Mouse (Mus musculus): ENCODE measurements at regions not wholly inside any gene's neighbourhood (a gene's known extent, or its start where the extent isn't known, plus 50 kb on each side); places are given as distances from the start of the nearest gene placed in this dataset.

DNA sequence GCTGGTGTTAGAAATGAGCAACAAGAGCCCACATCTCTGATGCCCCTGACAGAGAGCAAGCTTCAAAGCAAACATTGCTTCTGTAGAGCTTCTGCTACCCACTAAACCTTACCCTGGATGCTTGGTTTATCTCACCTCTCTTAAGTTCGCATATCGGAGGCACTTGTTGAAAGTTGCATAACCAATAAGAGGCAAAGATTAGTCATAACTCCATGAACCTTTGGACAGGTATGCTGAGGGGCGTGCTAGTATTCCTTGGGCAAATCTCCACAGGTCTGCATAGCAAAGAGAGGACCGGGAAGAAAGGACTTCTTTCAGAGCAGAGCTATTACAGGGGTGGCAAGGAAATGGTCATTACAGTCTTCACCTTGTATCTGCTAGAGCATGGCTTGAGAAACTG lies 87.7 kb upstream of the 4933415F23Rik start:
- Histone ChIP-seq H3K4me2 (ENCODE audit: low read depth, low read length) (no peak overlapping the region), H3K9me3 (ENCODE audit: low read length) (no peaks in the 10 kb centered on the region), H3K36me3 (ENCODE audit: insufficient read depth, low read length) (no peaks in the 10 kb centered on the region), H3K9ac (replicated peaks; ENCODE audit: low read length) (no peak overlapping the region), H3K4me3 (ENCODE audit: low read length) (no peak overlapping the region), H3K27ac (no peak overlapping the region), H3K27me3 (ENCODE audit: insufficient read depth, low read length) (no peaks in the 10 kb centered on the region), H3K4me1 (ENCODE audit: insufficient read depth, low read length) (no peaks in the 10 kb centered on the region)
- TF ChIP-seq CTCF (IDR thresholded peaks at IDR 0.05; ENCODE audit: low read depth): no peak
- no peak for ATAC-seq
- WGBS: 92% methylated on average over 4 of the region's 4 CpGs
- DNase-seq (ENCODE audit: low spot score): no peak

DNA sequence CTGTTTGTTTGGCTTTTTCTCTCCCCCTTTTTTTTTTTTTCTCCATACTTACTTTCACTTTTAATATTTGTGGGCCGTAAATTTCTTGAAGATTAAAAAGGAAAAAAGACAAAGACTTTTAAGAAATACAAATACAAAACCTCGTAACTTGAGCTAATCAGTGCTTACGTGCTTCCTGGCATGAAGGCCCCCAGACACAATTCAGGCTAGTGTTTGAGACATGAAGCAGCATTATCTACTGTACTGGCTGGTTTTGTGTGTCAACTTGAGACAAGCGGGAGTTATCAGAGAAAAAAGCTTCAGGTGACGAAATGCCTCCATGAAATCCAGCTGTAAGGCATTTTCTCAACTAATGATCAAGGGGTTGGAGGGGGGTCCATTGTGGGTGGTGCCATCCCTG lies 86.2 kb upstream of the 4933415F23Rik start:
- Histone ChIP-seq H3K27ac (no peak overlapping the region), H3K27me3 (ENCODE audit: insufficient read depth, low read length) (no peaks in the 10 kb centered on the region), H3K9ac (replicated peaks; ENCODE audit: low read length) (no peak overlapping the region), H3K4me2 (ENCODE audit: low read depth, low read length) (no peak overlapping the region), H3K4me1 (ENCODE audit: insufficient read depth, low read length) (no peaks in the 10 kb centered on the region), H3K9me3 (ENCODE audit: low read length) (no peaks in the 10 kb centered on the region), H3K4me3 (ENCODE audit: low read length) (no peak overlapping the region), H3K36me3 (ENCODE audit: insufficient read depth, low read length) (no peaks in the 10 kb centered on the region)
- 82% methylated on average over 5 of the region's 5 CpGs for WGBS
- ATAC-seq (no peak), DNase-seq (ENCODE audit: low spot score) (no peak)
- TF ChIP-seq CTCF (IDR thresholded peaks at IDR 0.05; ENCODE audit: low read depth): no peak

- 79% methylated on average over 6 of the region's 6 CpGs for WGBS
- no peak for TF ChIP-seq CTCF (IDR thresholded peaks at IDR 0.05; ENCODE audit: low read depth)
- Histone ChIP-seq H3K36me3 (ENCODE audit: insufficient read depth, low read length) (no peaks in the 10 kb centered on the region), H3K4me3 (ENCODE audit: low read length) (no peak overlapping the region), H3K4me2 (ENCODE audit: low read depth, low read length) (no peak overlapping the region), H3K9me3 (ENCODE audit: low read length) (no peaks in the 10 kb centered on the region), H3K9ac (replicated peaks; ENCODE audit: low read length) (no peak overlapping the region), H3K4me1 (ENCODE audit: insufficient read depth, low read length) (no peaks in the 10 kb centered on the region), H3K27ac (no peak overlapping the region), H3K27me3 (ENCODE audit: insufficient read depth, low read length) (no peaks in the 10 kb centered on the region)
- no peak for ATAC-seq
- DNase-seq (ENCODE audit: low spot score): no peak
Observed at GRCm38 (mm10) chr1:23187446-23188206, 85.6 kb upstream of the 4933415F23Rik start.

DNA sequence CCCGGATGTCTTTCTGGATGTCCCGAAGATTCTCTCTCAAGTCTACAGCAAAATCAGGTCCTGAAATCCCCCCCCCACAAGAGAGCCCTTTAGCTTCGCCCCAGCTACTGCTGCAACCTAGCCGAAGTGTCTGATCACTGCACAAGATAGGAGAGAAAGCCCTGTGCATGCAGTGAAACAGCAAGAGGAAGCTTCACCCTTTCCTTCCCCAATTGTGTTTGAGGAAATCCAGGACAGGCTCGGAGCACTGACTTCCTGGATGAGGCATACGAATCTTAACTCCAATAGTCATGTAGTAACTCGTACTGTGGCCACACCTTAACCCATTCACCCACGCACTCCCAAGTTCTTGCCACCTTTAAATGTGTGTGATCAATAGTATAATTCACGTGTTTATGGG lies 82.7 kb upstream of the 4933415F23Rik start:
- H3K4me2 ChIP-seq (ENCODE audit: low read depth, low read length): no peak overlapping the region
- TF ChIP-seq CTCF (IDR thresholded peaks at IDR 0.05; ENCODE audit: low read depth): no peak
- no peaks in the 10 kb centered on the region for H3K36me3 ChIP-seq (ENCODE audit: insufficient read depth, low read length)
- DNase-seq (ENCODE audit: low spot score) (no peak), ATAC-seq (no peak)
- H3K9ac ChIP-seq (replicated peaks; ENCODE audit: low read length): no peak overlapping the region
- H3K4me1 ChIP-seq (ENCODE audit: insufficient read depth, low read length): no peaks in the 10 kb centered on the region
- H3K27me3 ChIP-seq (ENCODE audit: insufficient read depth, low read length): no peaks in the 10 kb centered on the region
- H3K4me3 ChIP-seq (ENCODE audit: low read length): no peak overlapping the region
- H3K27ac ChIP-seq: no peak overlapping the region
- no peaks in the 10 kb centered on the region for H3K9me3 ChIP-seq (ENCODE audit: low read length)
- WGBS: 84% methylated on average over 9 of the region's 9 CpGs

GRCm38 (mm10) chr1:23182541-23182940 lies 80.5 kb upstream of the 4933415F23Rik start:
- no peak for TF ChIP-seq CTCF (IDR thresholded peaks at IDR 0.05; ENCODE audit: low read depth)
- no peaks in the 10 kb centered on the region for H3K27me3 ChIP-seq (ENCODE audit: insufficient read depth, low read length)
- ATAC-seq (no peak), DNase-seq (ENCODE audit: low spot score) (no peak)
- no peak overlapping the region for H3K4me2 ChIP-seq (ENCODE audit: low read depth, low read length)
- no peak overlapping the region for H3K27ac ChIP-seq
- H3K4me3 ChIP-seq (ENCODE audit: low read length): no peak overlapping the region
- H3K9me3 ChIP-seq (ENCODE audit: low read length): no peaks in the 10 kb centered on the region
- no peaks in the 10 kb centered on the region for H3K4me1 ChIP-seq (ENCODE audit: insufficient read depth, low read length)
- no peaks in the 10 kb centered on the region for H3K36me3 ChIP-seq (ENCODE audit: insufficient read depth, low read length)
- H3K9ac ChIP-seq (replicated peaks; ENCODE audit: low read length): no peak overlapping the region

GRCm38 (mm10) chr1:23178335-23178974 lies 76.4 kb upstream of the 4933415F23Rik start:
- no peak for DNase-seq (ENCODE audit: low spot score)
- TF ChIP-seq CTCF (IDR thresholded peaks at IDR 0.05; ENCODE audit: low read depth): no peak
- no peak for ATAC-seq
- Histone ChIP-seq H3K9me3 (ENCODE audit: low read length) (no peaks in the 10 kb centered on the region), H3K27ac (no peak overlapping the region), H3K4me3 (ENCODE audit: low read length) (no peak overlapping the region), H3K4me2 (ENCODE audit: low read depth, low read length) (no peak overlapping the region), H3K4me1 (ENCODE audit: insufficient read depth, low read length) (no peaks in the 10 kb centered on the region), H3K27me3 (ENCODE audit: insufficient read depth, low read length) (no peaks in the 10 kb centered on the region), H3K36me3 (ENCODE audit: insufficient read depth, low read length) (no peaks in the 10 kb centered on the region), H3K9ac (replicated peaks; ENCODE audit: low read length) (no peak overlapping the region)
- WGBS: 67% methylated on average over 6 of the region's 6 CpGs

- DNase-seq (ENCODE audit: low spot score) (no peak), ATAC-seq (no peak)
- no peaks in the 10 kb centered on the region for H3K27me3 ChIP-seq (ENCODE audit: insufficient read depth, low read length)
- H3K9me3 ChIP-seq (ENCODE audit: low read length): no peaks in the 10 kb centered on the region
- no peak overlapping the region for H3K4me2 ChIP-seq (ENCODE audit: low read depth, low read length)
- H3K9ac ChIP-seq (replicated peaks; ENCODE audit: low read length): no peak overlapping the region
- H3K4me3 ChIP-seq (ENCODE audit: low read length): no peak overlapping the region
- no peaks in the 10 kb centered on the region for H3K36me3 ChIP-seq (ENCODE audit: insufficient read depth, low read length)
- 89% methylated on average over 11 of the region's 11 CpGs for whole genome bisulfite sequencing
- H3K4me1 ChIP-seq (ENCODE audit: insufficient read depth, low read length): no peaks in the 10 kb centered on the region
- no peak overlapping the region for H3K27ac ChIP-seq
- no peak for TF ChIP-seq CTCF (IDR thresholded peaks at IDR 0.05; ENCODE audit: low read depth)
Observed at GRCm38 (mm10) chr1:23174022-23174421, 72.0 kb upstream of the 4933415F23Rik start.

All from hindbrain, postnatal 0 days (tissue).